Mouse (Mus musculus) embryonic facial prominence, embryonic 14.5 days (tissue): ENCODE results near the gene Grasp. TPM values are rescaled to one million over a fixed set of nuclear protein-coding genes. Genes with fewer than 3 reads are reported as not detected.

Experiments
- ATAC-seq: fragments of 200-750 bp; cut with Nextera tagmentation; 2 replicates; pipeline ENCODE4 v1.8.0; 2017; ENCODE audit warnings: low read depth, moderate number of reproducible peaks, moderate TSS enrichment
- DNase-seq: peaks from one replicate; pipeline ENCODE4 v3.0.0-alpha.2; 2015; ENCODE audit warnings: low spot score
- H3K27ac ChIP-seq: fragments of 300-500 bp; sonication (generic); replicated peaks from 2 replicates; pipeline ENCODE4 v1.5.1; 2014; ENCODE audit warnings: low read depth, mild to moderate bottlenecking, low read length, moderate library complexity
- H3K27me3 ChIP-seq: fragments of 300-500 bp; sonication (generic); replicated peaks from 2 replicates; pipeline ENCODE4 v1.6.1; 2014; ENCODE audit warnings: low read length; ENCODE audit not compliant: control insufficient read depth, insufficient read depth
- H3K36me3 ChIP-seq: fragments of 300-500 bp; sonication (generic); 2 replicates; pipeline ENCODE4 v1.6.1; 2014; ENCODE audit warnings: low read length, mixed read lengths; ENCODE audit not compliant: control insufficient read depth, insufficient read depth
- H3K4me1 ChIP-seq: fragments of 300-500 bp; sonication (generic); 2 replicates; pipeline ENCODE4 v1.6.1; 2014; ENCODE audit warnings: antibody characterized with exemption, low read length; ENCODE audit not compliant: control insufficient read depth, insufficient read depth
- H3K4me2 ChIP-seq: fragments of 300-500 bp; sonication (generic); 2 replicates; pipeline ENCODE4 v1.6.1; 2014; ENCODE audit warnings: low read depth, mild to moderate bottlenecking, low read length, moderate library complexity, mixed read lengths
- H3K4me3 ChIP-seq: fragments of 300-500 bp; sonication (generic); 2 replicates; pipeline ENCODE4 v1.5.1; 2014; ENCODE audit warnings: low read depth, mild to moderate bottlenecking, low read length
- H3K9ac ChIP-seq: fragments of 300-500 bp; sonication (generic); 2 replicates; pipeline ENCODE4 v1.6.1; 2014; ENCODE audit warnings: low read depth, mild to moderate bottlenecking, low read length, moderate library complexity, mixed read lengths
- H3K9me3 ChIP-seq: fragments of 300-500 bp; sonication (generic); 2 replicates; pipeline ENCODE4 v1.6.1; 2016; ENCODE audit warnings: low read length; ENCODE audit not compliant: control insufficient read depth
- WGBS: fragments of 180-500 bp; shearing (Covaris S2); extraction: QIAGEN DNeasy Blood & Tissue Kit; methylation state at CpG from one replicate; pipeline ENCODE4 v1.1.7; 2014; 5-methylcytosine and 5-hydroxymethylcytosine counted together
- polyA plus RNA-seq: library from polyadenylated mRNA; unstranded; fragments of >200 nt; fragmentation: Nextera tagmentation; extraction: Ambion mirVana; gene quantifications from 2 replicates; pipeline ENCODE4 v1.2.1, GENCODE M21; 2014

Grasp gene
- polyA plus RNA-seq, 1 experiment from 2014 or later: 7.9 TPM

GRCm38 (mm10) chr15:101242645-101243044, 18.7 kb downstream of the Grasp start:
- Histone ChIP-seq H3K9ac (no peak overlapping the region), H3K4me2 (no peak overlapping the region), H3K27ac (no peak overlapping the region), H3K9me3 (no peaks in the 10 kb centered on the region), H3K27me3 (no peaks in the 10 kb centered on the region), H3K36me3 (no peaks in the 10 kb centered on the region), H3K4me1 (peaks cover 21% of the 10 kb centered on the region), H3K4me3 (no peak overlapping the region)
- WGBS: 20% methylated on average over 8 of the region's 8 CpGs
- ATAC-seq (no peak; the same call in 1 of the 2 replicates), DNase-seq (peak; percentile 81)

- Histone ChIP-seq H3K4me1 (peaks cover 18% of the 10 kb centered on the region), H3K4me2 (no peak overlapping the region), H3K36me3 (no peaks in the 10 kb centered on the region), H3K9me3 (no peaks in the 10 kb centered on the region), H3K4me3 (no peak overlapping the region), H3K9ac (no peak overlapping the region), H3K27ac (no peak overlapping the region), H3K27me3 (no peaks in the 10 kb centered on the region)
- no peak for DNase-seq
- no peak for ATAC-seq
- WGBS: 64% methylated on average over 3 of the region's 3 CpGs
Measured at GRCm38 (mm10) chr15:101244012-101244411, 20.0 kb downstream of the Grasp start.

DNA sequence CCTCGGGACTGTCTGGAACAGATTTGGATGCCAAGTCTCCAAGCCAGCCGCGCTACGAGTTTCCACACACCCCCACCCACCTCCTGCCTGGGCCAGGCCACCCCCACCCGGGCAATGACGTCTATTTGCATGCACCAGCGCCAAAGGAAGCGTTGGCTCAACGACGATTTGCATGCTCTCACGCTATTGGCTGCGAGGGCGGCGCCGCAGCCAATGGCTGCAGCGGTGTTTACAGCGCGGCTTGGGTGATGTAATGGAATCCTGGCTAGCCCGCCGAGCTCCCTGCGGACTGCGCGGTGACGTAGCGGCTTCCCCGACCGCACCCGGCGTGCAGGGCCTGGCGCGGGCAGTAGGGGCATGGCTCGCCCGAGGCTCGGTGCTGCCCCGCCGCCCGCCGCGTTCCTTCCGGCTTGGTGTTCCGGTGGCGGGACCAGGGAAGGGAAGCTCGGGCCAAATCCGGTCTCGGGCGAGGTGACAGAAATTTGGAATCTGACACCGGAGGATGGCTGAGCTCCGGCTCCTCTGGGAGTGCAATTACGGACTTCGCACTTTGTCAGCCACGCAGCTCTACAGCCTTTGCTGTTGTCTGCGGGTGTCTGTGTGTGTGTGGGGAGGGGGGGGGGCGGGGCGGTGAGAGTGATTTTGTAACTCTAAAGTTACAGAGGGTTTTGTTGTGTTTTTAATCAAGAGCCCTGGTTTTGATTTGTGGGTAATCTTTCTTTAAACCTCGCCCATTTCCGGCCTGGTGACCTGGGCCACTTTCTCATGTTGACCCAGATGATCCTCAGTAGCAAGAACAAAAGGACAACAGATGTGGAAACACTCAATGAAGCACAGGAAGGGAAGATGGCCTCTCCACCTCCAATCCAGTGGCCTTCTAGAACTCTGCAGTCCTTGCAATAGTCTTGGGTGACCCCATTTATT, 22.5 kb downstream of the Grasp start:
- DNase-seq: peak; percentile 100
- no peaks in the 10 kb centered on the region for H3K9me3 ChIP-seq
- no peaks in the 10 kb centered on the region for H3K36me3 ChIP-seq
- H3K9ac ChIP-seq: peak overlapping the region; percentile 72
- WGBS: under 1% methylated on average over 29 of the region's 56 CpGs
- peaks cover 12% of the 10 kb centered on the region for H3K4me1 ChIP-seq
- H3K27me3 ChIP-seq: no peaks in the 10 kb centered on the region
- H3K4me3 ChIP-seq: peak overlapping the region; percentile 45
- peak overlapping the region; percentile 94 for H3K27ac ChIP-seq
- peak overlapping the region; percentile 66 for H3K4me2 ChIP-seq
- peak; percentile 98 for ATAC-seq

GRCm38 (mm10) chr15:101247155-101247498, 23.1 kb downstream of the Grasp start:
- Histone ChIP-seq H3K4me3 (peak overlapping the region; percentile 45; the same call in 1 of the 2 replicates), H3K9me3 (no peaks in the 10 kb centered on the region), H3K27ac (peak overlapping the region; percentile 94), H3K4me1 (peaks cover 12% of the 10 kb centered on the region), H3K27me3 (no peaks in the 10 kb centered on the region), H3K36me3 (no peaks in the 10 kb centered on the region), H3K9ac (peak overlapping the region; percentile 72; the same call in 1 of the 2 replicates), H3K4me2 (peak overlapping the region; percentile 66)
- 48% methylated on average over 1 of the region's 1 CpGs for WGBS
- no peak for DNase-seq
- no peak for ATAC-seq

DNA sequence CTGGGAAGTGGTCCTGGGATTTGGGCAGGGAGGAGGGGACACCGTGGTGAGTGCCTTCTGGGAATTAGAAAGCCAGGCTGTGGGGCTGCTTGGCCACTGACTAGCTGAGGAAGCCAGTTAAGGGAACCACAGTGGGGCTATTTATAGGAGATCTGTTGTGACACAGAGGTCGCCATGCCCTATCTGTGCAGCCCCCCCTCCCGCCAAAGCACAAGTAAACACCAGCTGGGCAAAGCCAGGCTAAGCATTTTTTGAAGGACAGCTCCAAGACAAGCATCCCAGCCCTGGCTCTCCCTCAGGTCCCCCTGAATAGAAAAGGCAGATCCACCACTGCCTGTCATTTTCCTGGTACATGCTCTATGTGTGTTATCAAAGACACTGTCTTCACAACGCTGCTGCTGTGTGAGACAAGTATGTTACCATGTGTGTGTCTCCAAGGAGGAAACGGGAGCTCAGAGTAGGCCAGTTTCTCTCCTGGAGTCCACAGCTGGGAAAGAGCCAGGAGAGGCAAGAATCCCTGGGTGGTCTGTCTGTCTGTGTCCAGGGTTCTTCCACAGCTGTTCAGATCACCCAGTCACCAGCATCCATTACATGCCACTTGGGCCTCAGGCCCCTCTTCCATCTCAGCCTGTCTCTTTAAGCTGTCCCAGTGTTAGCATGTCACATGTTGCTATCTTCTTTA, 24.2 kb downstream of the Grasp start:
- H3K4me3 ChIP-seq: no peak overlapping the region
- no peaks in the 10 kb centered on the region for H3K27me3 ChIP-seq
- H3K36me3 ChIP-seq: no peaks in the 10 kb centered on the region
- WGBS: 40% methylated on average over 4 of the region's 5 CpGs
- no peak overlapping the region for H3K9ac ChIP-seq
- no peak overlapping the region for H3K4me2 ChIP-seq
- peak overlapping the region; percentile 85 for H3K27ac ChIP-seq
- no peaks in the 10 kb centered on the region for H3K9me3 ChIP-seq
- peak; percentile 50 for DNase-seq
- H3K4me1 ChIP-seq: peaks cover 12% of the 10 kb centered on the region
- ATAC-seq: no peak

- no peaks in the 10 kb centered on the region for H3K9me3 ChIP-seq
- no peaks in the 10 kb centered on the region for H3K36me3 ChIP-seq
- ATAC-seq: no peak
- no peak overlapping the region for H3K4me2 ChIP-seq
- H3K4me1 ChIP-seq: peaks cover 12% of the 10 kb centered on the region
- H3K9ac ChIP-seq: no peak overlapping the region
- no peaks in the 10 kb centered on the region for H3K27me3 ChIP-seq
- no peak overlapping the region for H3K4me3 ChIP-seq
- 78% methylated on average over 9 of the region's 9 CpGs for WGBS
- DNase-seq: no peak
- no peak overlapping the region for H3K27ac ChIP-seq
Measured at GRCm38 (mm10) chr15:101250220-101250800, 26.3 kb downstream of the Grasp start.

GRCm38 (mm10) chr15:101251930-101252329, 27.9 kb downstream of the Grasp start:
- no peaks in the 10 kb centered on the region for H3K36me3 ChIP-seq
- peaks cover 5% of the 10 kb centered on the region for H3K4me1 ChIP-seq
- 86% methylated on average over 5 of the region's 5 CpGs for WGBS
- ATAC-seq (no peak), DNase-seq (no peak)
- H3K4me2 ChIP-seq: no peak overlapping the region
- no peaks in the 10 kb centered on the region for H3K27me3 ChIP-seq
- no peaks in the 10 kb centered on the region for H3K9me3 ChIP-seq
- H3K9ac ChIP-seq: no peak overlapping the region
- no peak overlapping the region for H3K4me3 ChIP-seq
- H3K27ac ChIP-seq: no peak overlapping the region

DNA sequence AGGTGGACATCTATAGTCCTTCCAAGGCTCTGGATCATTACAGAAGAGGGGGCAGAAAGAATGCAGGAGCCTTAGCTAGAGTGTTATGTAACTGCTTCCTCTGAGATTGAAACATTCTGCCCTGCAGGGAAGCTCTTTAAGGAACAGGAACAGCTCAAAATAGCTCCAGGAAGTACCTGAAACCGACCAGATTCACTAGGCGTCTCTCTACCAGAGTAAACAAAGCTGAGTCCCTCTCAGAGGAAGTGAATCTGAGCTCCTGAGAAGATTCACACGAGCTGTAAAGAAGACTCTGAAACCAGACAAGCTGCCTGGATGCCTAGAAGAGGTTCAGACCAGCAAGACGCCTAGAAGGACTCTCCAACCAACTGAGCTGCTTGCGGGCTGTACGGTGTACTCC, 28.6 kb downstream of the Grasp start:
- Histone ChIP-seq H3K9ac (no peak overlapping the region), H3K9me3 (no peaks in the 10 kb centered on the region), H3K4me2 (no peak overlapping the region), H3K4me3 (no peak overlapping the region), H3K4me1 (no peaks in the 10 kb centered on the region; the same call in 1 of the 2 replicates), H3K27ac (no peak overlapping the region), H3K36me3 (no peaks in the 10 kb centered on the region), H3K27me3 (no peaks in the 10 kb centered on the region)
- WGBS: 74% methylated on average over 6 of the region's 6 CpGs
- DNase-seq (no peak), ATAC-seq (no peak)
